Mouse (Mus musculus) thymus, postnatal 0 days (tissue): ENCODE results near the gene Ttyh2. TPM values are rescaled to one million over a fixed set of nuclear protein-coding genes. Genes with fewer than 3 reads are reported as not detected.

ENCODE experiments used
- DNase-seq: peaks from one replicate; pipeline ENCODE4 v3.0.0-alpha.2; 2015; ENCODE audit warnings: low spot score
- polyA plus RNA-seq: library from polyadenylated mRNA; unstranded; fragments of >200 nt; fragmentation: Nextera tagmentation; extraction: Ambion mirVana; gene quantifications from 2 replicates; pipeline ENCODE4 v1.2.1, GENCODE M21; 2015

Gene Ttyh2
- polyA plus RNA-seq, 1 experiment from 2014 or later = 12.2 TPM

- no peak for DNase-seq
Observed at GRCm38 (mm10) chr11:114704071-114704913, 29.1 kb downstream of the Ttyh2 start.

DNA sequence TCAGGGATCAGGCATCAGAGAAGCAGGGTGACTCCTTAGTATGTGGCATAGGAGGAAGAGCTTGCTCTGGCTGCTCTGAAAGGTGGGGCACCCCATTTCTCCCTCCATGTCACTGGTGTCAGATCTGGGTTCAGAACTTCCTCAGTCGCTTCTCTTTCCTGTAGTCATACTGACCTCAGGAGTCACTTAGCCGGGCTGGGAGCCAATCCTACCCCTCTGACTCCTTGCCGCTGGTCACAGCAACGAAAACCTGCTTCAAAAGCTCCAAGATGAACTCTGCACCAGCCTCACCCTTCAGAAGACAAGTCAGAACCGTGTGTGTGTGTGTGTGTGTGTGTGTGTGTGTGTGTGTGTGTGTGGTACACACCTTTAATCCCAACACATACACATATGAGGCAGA lies 31.1 kb downstream of the Ttyh2 start:
- DNase-seq = no peak

DNA sequence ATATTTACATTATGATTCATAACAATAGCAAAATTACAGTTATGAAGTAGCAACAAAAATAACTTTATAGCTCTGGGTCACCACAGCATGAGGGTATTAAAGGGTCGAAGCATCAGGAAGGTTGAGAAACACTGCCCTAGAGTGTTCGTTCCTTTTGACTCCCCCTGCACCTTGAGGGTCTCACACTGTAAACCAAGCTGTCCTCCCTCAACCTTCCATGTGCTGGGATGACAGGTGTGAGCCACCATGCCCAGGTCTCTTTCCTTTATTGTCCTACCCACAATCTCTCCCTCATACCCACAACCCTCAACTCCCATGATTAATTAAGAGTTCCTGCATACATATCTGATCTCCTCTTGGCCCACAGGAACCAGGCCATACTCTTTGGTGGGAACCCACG lies 36.2 kb downstream of the Ttyh2 start:
- no peak for DNase-seq

DNA sequence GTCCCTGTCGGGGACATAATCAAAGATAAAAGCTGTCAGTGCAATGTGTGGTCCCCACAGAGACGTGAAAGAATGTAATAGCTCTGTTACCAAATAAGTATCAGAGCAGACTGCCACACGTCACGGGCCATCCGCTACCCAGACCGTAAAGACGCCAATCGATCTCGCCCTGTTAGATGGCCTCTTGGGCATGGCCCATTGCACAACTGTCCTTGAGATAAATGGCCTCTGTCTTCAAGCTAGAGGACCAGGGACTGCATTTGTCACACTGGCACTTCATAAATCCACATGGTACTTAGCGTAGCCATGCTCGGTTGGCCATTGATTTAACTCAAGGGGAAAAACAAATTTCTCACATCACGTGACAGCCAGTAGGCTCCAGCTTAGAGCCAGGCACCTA lies 36.6 kb downstream of the Ttyh2 start:
- no peak for DNase-seq

DNA sequence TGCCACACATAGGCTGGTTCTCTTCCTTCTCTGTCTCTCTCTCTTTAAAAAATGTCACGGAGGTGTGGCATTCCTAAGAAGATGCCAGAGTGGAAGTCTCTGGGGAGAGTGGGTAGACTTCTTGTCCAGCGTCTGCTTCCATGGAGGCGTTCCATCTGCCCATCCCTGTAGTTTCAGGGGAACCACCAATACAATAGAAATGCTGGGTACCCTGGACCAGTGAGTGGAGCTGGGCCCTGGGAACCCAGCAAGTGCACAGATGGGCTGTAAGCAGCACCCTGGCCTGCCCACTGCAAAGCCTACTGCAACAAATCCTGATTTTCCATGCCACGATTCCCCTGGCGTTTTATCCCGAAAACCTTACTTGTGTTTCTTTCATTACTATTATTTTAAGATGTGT lies 39.3 kb downstream of the Ttyh2 start:
- no peak for DNase-seq

DNA sequence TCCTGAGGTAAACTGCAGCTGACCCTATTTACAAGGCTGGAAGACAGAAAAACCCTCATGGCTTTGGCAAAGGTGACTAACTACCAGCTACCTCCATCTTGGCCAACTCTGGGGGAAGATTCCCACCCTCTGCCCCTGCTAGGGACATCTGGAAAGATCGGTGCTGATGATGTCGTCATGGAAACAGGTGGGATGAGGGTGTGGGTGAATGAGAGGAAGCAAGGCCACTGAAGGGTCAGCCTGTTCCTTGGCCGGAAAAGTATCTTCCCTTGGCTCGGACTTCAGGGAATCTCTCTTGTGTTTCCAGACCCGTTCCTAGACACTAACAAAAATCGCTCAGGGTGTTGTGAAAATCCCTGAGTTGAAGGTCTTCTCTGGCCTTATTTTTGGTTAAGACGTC lies 40.3 kb downstream of the Ttyh2 start:
- DNase-seq = no peak

DNA sequence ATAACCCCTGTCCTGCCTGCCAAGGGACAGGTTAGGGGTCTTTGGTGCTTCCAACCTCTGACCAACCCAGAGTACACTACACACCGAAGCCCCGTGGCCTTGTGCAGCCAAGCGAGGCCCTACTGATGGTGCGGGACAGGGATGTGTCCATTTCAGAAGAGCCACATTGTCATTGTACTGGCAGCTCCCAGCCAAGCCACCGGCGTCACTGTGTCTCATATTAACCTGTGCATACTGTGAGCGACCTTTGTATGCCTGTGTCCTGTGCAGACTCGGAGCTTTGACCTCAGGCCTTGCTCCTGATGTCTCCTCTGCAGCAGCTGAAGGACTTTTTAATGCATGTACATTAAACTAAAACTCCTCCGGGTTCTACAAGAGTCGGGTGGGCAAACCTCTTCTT lies 45.3 kb downstream of the Ttyh2 start:
- DNase-seq = no peak

DNA sequence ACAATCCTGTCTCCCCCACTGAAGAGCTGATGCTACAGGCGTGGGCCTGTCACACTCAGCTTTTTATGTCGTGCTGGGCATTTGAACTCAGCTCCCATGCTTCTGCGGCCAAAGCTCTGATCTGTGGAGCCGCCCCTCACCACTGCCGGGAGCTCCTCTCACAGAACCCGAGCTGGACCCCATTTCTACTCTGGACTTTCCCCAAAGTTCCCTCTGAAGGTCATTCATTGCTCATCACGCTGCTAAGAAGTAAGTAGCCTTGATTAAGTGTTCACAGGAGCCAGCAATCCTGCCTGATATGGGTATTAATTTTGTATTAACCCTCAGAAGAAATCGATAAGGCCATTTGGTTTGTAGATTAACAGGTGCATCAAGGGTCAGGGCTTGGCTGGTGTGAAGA lies 47.2 kb downstream of the Ttyh2 start:
- no peak for DNase-seq

- DNase-seq = no peak
Observed at GRCm38 (mm10) chr11:114723030-114723429, 47.8 kb downstream of the Ttyh2 start.

DNA sequence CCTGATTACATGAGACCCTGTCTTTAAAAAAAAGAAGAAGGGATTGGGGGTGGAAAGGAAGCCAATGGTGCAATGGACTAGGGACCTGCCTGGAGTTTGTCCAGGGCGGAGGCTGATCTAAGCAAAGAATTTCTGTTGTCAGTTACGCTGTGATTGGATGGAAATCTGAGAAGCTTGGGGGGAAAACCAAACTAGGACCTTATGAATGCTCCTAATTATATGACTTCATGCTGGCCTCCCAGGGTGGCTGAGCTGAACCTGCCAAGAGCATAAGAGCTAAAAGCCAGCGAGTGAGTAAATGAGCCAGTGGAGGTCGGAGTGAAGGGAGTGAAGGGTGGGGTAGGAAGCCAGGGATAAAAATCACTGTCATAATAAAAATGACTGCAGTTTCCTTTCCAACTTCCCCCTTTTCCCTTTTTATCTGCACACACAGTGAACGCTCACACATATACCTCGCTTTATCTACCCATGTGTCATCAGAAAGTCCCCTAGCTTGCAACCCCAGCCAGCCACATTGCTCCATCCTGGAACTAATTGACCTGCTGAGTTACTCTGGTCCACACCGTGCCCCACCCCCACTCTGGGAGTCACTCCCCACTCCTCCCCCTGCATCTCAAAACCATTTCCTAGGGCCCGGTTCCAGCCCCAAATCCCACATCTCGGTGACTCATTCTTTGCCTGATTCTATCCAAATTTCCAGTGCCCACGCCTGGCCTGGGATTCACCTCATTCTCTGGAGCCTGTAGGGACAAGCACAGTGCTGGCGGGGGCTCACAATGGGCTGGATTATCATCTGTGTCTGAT lies 49.8 kb downstream of the Ttyh2 start:
- no peak for DNase-seq

- DNase-seq = no peak
Observed at GRCm38 (mm10) chr11:114726965-114727825, 52.0 kb downstream of the Ttyh2 start, which contains the start of gene Dnaic2. Dnaic2 (plus strand) TSS chr11:114727408.

DNA sequence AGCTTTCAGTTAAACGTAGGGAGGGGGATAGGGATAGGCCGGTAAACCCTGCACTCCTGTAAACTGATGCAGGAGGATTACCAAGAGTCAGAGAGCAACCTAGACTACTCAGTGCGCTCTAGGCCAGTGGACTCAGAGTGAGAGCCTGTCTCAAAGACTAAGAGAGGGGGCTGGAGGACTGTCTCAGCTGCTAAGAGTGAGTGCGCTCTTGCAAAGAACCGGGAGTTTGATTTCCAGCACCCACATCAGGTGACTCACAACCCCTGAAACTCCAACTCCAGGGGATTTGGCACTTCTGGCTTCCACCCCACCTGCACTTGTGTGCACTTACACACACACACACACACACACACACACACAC lies 52.6 kb downstream of the Ttyh2 start:
- no peak for DNase-seq

DNA sequence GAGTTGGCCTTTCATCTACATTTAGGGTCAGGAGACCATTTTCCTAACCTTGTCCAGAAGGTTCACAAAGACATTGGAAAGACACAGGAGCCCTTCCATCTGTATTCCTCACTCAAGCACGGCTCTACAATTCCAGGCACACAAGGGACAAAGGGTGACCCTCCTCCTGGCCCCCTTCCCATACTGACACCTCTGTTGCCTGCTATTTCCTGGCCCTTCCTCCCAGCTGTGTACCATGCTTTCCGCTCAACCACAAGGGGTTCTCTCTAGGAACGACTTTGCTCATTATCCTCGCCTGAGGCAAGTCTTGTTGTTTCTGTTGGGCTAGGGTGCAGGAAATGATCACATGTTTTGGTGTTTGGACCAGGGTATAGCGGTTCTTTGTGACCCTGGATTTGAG lies 53.1 kb downstream of the Ttyh2 start:
- no peak for DNase-seq

DNA sequence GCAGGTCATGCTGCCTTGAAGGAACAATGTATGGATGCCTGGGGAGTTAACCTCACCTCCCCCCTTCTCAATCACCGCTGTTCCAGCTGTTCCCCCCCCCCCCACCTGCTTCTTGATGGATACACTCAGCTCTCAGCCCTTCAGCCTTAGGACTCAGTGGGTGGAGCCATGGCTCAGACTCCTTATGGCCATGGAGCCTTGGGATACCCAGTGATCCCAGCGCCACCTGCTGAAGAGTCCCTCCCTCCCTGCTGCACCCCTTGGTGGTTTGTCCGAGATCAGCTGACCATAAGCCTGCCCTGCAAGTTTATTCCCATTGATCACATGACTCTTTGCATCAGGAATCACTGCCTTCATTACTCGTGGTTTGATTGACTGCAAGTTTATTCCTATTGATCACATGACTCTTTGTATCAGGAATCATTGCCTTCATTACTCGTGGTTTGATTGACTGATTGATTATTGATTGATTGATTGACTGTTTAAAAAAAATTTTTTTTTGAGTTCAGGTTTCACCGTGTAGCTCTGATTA lies 54.7 kb downstream of the Ttyh2 start:
- no peak for DNase-seq

DNA sequence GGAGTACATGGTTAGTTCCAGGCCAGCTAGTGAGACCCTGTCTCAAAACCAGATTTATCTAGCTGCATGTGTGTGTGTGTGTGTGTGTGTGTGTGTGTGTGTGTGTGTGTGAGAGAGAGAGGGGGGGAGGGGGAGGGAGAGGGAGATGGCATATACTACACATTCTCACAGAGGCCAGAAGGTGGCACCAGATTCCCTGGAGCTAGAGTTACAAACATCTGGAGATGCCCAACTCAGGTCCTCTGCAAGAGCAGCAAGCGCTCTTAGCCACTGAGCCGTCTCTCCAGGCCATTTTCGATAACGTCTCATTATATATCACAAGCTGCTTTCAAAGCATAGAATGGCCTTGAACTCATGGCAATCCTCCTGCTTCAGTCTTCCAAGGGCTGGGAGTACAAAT lies 56.5 kb downstream of the Ttyh2 start:
- DNase-seq = no peak

- DNase-seq = no peak
Observed at GRCm38 (mm10) chr11:114732890-114733289, 57.7 kb downstream of the Ttyh2 start.

GRCm38 (mm10) chr11:114736111-114736510 lies 60.9 kb downstream of the Ttyh2 start:
- no peak for DNase-seq

GRCm38 (mm10) chr11:114736913-114737624 lies 61.8 kb downstream of the Ttyh2 start:
- peak; percentile 18 for DNase-seq

- DNase-seq = no peak
Observed at GRCm38 (mm10) chr11:114740598-114740997, 65.4 kb downstream of the Ttyh2 start.

DNA sequence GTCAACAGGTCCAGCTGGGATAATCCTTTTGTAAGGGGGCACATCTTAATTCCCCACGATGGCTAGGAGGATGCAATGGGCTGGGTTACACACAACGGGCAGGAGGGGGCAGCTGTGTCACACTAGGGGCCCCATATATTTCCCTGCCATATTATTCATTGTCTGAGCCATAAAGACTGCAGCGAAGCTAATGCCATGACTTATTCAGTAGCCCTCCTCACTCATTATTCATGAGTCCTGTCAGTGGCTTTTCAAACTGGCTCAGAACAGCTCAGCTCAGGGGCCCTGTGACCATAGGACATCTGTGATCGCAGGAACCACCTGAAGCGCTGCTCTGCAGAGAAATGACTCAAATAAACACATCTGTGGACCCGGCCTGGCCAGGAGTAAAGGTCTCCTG lies 66.2 kb downstream of the Ttyh2 start:
- no peak for DNase-seq

DNA sequence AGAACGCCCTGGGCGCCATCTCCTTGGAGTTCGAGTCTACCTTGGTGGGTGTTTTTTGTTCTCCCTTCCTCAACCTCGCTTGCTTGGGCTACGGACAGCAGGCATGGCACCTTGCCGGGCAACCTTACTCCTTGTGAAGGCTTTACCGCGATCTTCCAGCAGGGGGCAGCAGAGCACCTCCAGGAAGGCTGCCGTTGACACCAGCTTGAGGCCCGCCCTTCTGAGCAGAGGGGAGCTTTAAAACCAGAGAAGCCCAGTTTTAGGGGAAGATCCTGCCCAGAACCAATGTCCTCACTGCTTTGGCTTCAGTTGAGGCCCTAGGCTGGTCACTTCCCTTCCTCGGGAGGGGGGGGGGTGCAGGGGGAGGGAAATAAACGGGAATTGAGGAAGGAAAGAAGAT lies 69.9 kb downstream of the Ttyh2 start:
- DNase-seq = peak; percentile 85
